Mouse (Mus musculus): ENCODE results near the gene Tmem269. TPM values are rescaled to one million over a fixed set of nuclear protein-coding genes. Genes with fewer than 3 reads are reported as not detected.

The Tmem269 gene
- polyA plus RNA-seq, 1 experiment from 2014 or later = 0.10 TPM

- Histone ChIP-seq H3K9ac (ENCODE audit: low read depth, low read length) (no peak overlapping the region), H3K27ac (ENCODE audit: low read depth, low read length) (no peak overlapping the region), H3K27me3 (replicated peaks; ENCODE audit: control insufficient read depth, insufficient read depth, low read length) (no peaks in the 10 kb centered on the region), H3K4me2 (replicated peaks; ENCODE audit: low read depth) (no peak overlapping the region), H3K4me3 (ENCODE audit: low read depth, low read length) (no peak overlapping the region), H3K36me3 (ENCODE audit: control insufficient read depth, insufficient read depth) (peaks cover 9% of the 10 kb centered on the region), H3K9me3 (ENCODE audit: control insufficient read depth) (no peaks in the 10 kb centered on the region), H3K4me1 (replicated peaks; ENCODE audit: control insufficient read depth, insufficient read depth, low read length) (no peaks in the 10 kb centered on the region)
- 74% methylated on average over 7 of the region's 7 CpGs for WGBS
- TF ChIP-seq CTCF (IDR thresholded peaks at IDR 0.05; ENCODE audit: low read depth) = no peak
- ATAC-seq = no peak
These were observed 52.1 kb downstream of the Tmem269 start for GRCm38 (mm10) chr4:119165916-119166315.

- H3K4me1 ChIP-seq (replicated peaks; ENCODE audit: control insufficient read depth, insufficient read depth, low read length) = no peaks in the 10 kb centered on the region
- H3K27me3 ChIP-seq (replicated peaks; ENCODE audit: control insufficient read depth, insufficient read depth, low read length) = no peaks in the 10 kb centered on the region
- 77% methylated on average over 4 of the region's 4 CpGs for WGBS
- peak; percentile 30; the same call in 1 of the 2 replicates for TF ChIP-seq CTCF (IDR thresholded peaks at IDR 0.05; ENCODE audit: low read depth)
- H3K4me2 ChIP-seq (replicated peaks; ENCODE audit: low read depth) = no peak overlapping the region
- H3K9ac ChIP-seq (ENCODE audit: low read depth, low read length) = no peak overlapping the region
- ATAC-seq = no peak
- H3K36me3 ChIP-seq (ENCODE audit: control insufficient read depth, insufficient read depth) = no peaks in the 10 kb centered on the region
- no peaks in the 10 kb centered on the region for H3K9me3 ChIP-seq (ENCODE audit: control insufficient read depth)
- H3K4me3 ChIP-seq (ENCODE audit: low read depth, low read length) = no peak overlapping the region
- no peak overlapping the region for H3K27ac ChIP-seq (ENCODE audit: low read depth, low read length)
These were observed 55.0 kb downstream of the Tmem269 start for GRCm38 (mm10) chr4:119162990-119163389.

GRCm38 (mm10) chr4:119161358-119161757 lies 56.7 kb downstream of the Tmem269 start:
- H3K36me3 ChIP-seq (ENCODE audit: control insufficient read depth, insufficient read depth) = no peaks in the 10 kb centered on the region
- H3K4me2 ChIP-seq (replicated peaks; ENCODE audit: low read depth) = no peak overlapping the region
- WGBS = 74% methylated on average over 3 of the region's 3 CpGs
- H3K4me3 ChIP-seq (ENCODE audit: low read depth, low read length) = no peak overlapping the region
- TF ChIP-seq CTCF (IDR thresholded peaks at IDR 0.05; ENCODE audit: low read depth) = no peak
- H3K9me3 ChIP-seq (ENCODE audit: control insufficient read depth) = no peaks in the 10 kb centered on the region
- no peak overlapping the region for H3K9ac ChIP-seq (ENCODE audit: low read depth, low read length)
- no peaks in the 10 kb centered on the region for H3K4me1 ChIP-seq (replicated peaks; ENCODE audit: control insufficient read depth, insufficient read depth, low read length)
- no peaks in the 10 kb centered on the region for H3K27me3 ChIP-seq (replicated peaks; ENCODE audit: control insufficient read depth, insufficient read depth, low read length)
- no peak overlapping the region for H3K27ac ChIP-seq (ENCODE audit: low read depth, low read length)
- no peak for ATAC-seq

- Histone ChIP-seq H3K36me3 (ENCODE audit: control insufficient read depth, insufficient read depth) (no peaks in the 10 kb centered on the region), H3K4me2 (replicated peaks; ENCODE audit: low read depth) (no peak overlapping the region), H3K9me3 (ENCODE audit: control insufficient read depth) (no peaks in the 10 kb centered on the region), H3K9ac (ENCODE audit: low read depth, low read length) (no peak overlapping the region), H3K27me3 (replicated peaks; ENCODE audit: control insufficient read depth, insufficient read depth, low read length) (no peaks in the 10 kb centered on the region), H3K27ac (ENCODE audit: low read depth, low read length) (no peak overlapping the region), H3K4me1 (replicated peaks; ENCODE audit: control insufficient read depth, insufficient read depth, low read length) (no peaks in the 10 kb centered on the region), H3K4me3 (ENCODE audit: low read depth, low read length) (no peak overlapping the region)
- WGBS = 40% methylated on average over 5 of the region's 5 CpGs
- TF ChIP-seq CTCF (IDR thresholded peaks at IDR 0.05; ENCODE audit: low read depth) = no peak
- peak; percentile 81 for ATAC-seq
These were observed 60.1 kb downstream of the Tmem269 start for GRCm38 (mm10) chr4:119157891-119158290.

- Histone ChIP-seq H3K4me1 (replicated peaks; ENCODE audit: control insufficient read depth, insufficient read depth, low read length) (no peaks in the 10 kb centered on the region), H3K9ac (ENCODE audit: low read depth, low read length) (no peak overlapping the region), H3K36me3 (ENCODE audit: control insufficient read depth, insufficient read depth) (no peaks in the 10 kb centered on the region), H3K4me2 (replicated peaks; ENCODE audit: low read depth) (no peak overlapping the region), H3K4me3 (ENCODE audit: low read depth, low read length) (no peak overlapping the region), H3K9me3 (ENCODE audit: control insufficient read depth) (no peaks in the 10 kb centered on the region), H3K27me3 (replicated peaks; ENCODE audit: control insufficient read depth, insufficient read depth, low read length) (no peaks in the 10 kb centered on the region), H3K27ac (ENCODE audit: low read depth, low read length) (no peak overlapping the region)
- WGBS = 34% methylated on average over 2 of the region's 2 CpGs
- peak; percentile 70 for TF ChIP-seq CTCF (IDR thresholded peaks at IDR 0.05; ENCODE audit: low read depth)
- no peak for ATAC-seq
These were observed 60.8 kb downstream of the Tmem269 start for GRCm38 (mm10) chr4:119157186-119157585.

Other genes with a start within 250 kb of the Tmem269 start
- gene Slc2a1, start 109.5 kb downstream of the Tmem269 start, polyA plus RNA-seq (2015; fragmentation: Nextera tagmentation; extraction: Ambion mirVana) = 18.1 and 19.0 TPM in 2 replicates
- gene Zfp691, start 44.0 kb downstream of the Tmem269 start, polyA plus RNA-seq (2015; fragmentation: Nextera tagmentation; extraction: Ambion mirVana) = 3.4 and 3.6 TPM in 2 replicates
- 0.05 and 0.18 TPM in 2 replicates for gene Ermap, start 28.2 kb downstream of the Tmem269 start, polyA plus RNA-seq (2015; fragmentation: Nextera tagmentation; extraction: Ambion mirVana)
- 88.1 and 91.6 TPM in 2 replicates for gene Svbp, start 22.9 kb downstream of the Tmem269 start, polyA plus RNA-seq (2015; fragmentation: Nextera tagmentation; extraction: Ambion mirVana)
- 15.0 and 15.1 TPM in 2 replicates for gene AU022252, start 14.5 kb upstream of the Tmem269 start, polyA plus RNA-seq (2015; fragmentation: Nextera tagmentation; extraction: Ambion mirVana)
- gene P3h1, start 14.7 kb upstream of the Tmem269 start, polyA plus RNA-seq (2015; fragmentation: Nextera tagmentation; extraction: Ambion mirVana) = 12.2 and 13.0 TPM in 2 replicates
- gene Cldn19, start 37.2 kb upstream of the Tmem269 start, polyA plus RNA-seq (2015; fragmentation: Nextera tagmentation; extraction: Ambion mirVana) = 12.8 and 13.5 TPM in 2 replicates
- gene Ybx1, start 76.4 kb upstream of the Tmem269 start, polyA plus RNA-seq (2015; fragmentation: Nextera tagmentation; extraction: Ambion mirVana) = 530 and 553 TPM in 2 replicates
- 40.9 and 47.9 TPM in 2 replicates for gene Ppih, start 102.3 kb upstream of the Tmem269 start, polyA plus RNA-seq (2015; fragmentation: Nextera tagmentation; extraction: Ambion mirVana)
- gene Ccdc30, start 197.3 kb upstream of the Tmem269 start, polyA plus RNA-seq (2015; fragmentation: Nextera tagmentation; extraction: Ambion mirVana) = 0.64 and 1.3 TPM in 2 replicates
- 83.9 and 92.5 TPM in 2 replicates for gene Ppcs, start 204.2 kb upstream of the Tmem269 start, polyA plus RNA-seq (2015; fragmentation: Nextera tagmentation; extraction: Ambion mirVana)
- gene Zmynd12, start 204.6 kb upstream of the Tmem269 start, polyA plus RNA-seq (2015; fragmentation: Nextera tagmentation; extraction: Ambion mirVana) = 0.52 and 0.59 TPM in 2 replicates

Measured in intestine, postnatal 0 days (tissue).